Mouse (Mus musculus) ES-E14 (cell line): ENCODE data around the gene Proser1. TPM values are rescaled to one million over a fixed set of nuclear protein-coding genes. Genes with fewer than 3 reads are reported as not detected.

Experiments used
- DNase-seq: peaks from one replicate; pipeline ENCODE4 v3.0.0-alpha.2; 2013; ENCODE audit warnings: low read depth, low spot score
- H3K27ac ChIP-seq: 2 replicates; pipeline ENCODE4 v1.5.1; 2012; ENCODE audit warnings: low read depth, mild to moderate bottlenecking, low read length, moderate library complexity, mixed read lengths; ENCODE audit not compliant: poor library complexity, insufficient read depth, severe bottlenecking
- H3K36me3 ChIP-seq: 2 replicates; pipeline ENCODE4 v1.6.1; 2012; ENCODE audit warnings: mild to moderate bottlenecking, low read length, moderate library complexity, mixed read lengths; ENCODE audit not compliant: control insufficient read depth, poor library complexity, insufficient read depth, severe bottlenecking
- H3K4me1 ChIP-seq, 2 experiments: fragments of 150-350 bp in 1 of 2; sonication (generic) in 1 of 2; 2 replicates each; pipeline ENCODE4 v1.6.1; 2012; ENCODE audit warnings: low read length in 2 of 2, mild to moderate bottlenecking in 1 of 2, mixed read lengths in 1 of 2; ENCODE audit not compliant: control insufficient read depth in 2 of 2, insufficient read depth in 2 of 2, poor library complexity in 1 of 2
- H3K4me3 ChIP-seq, 2 experiments: fragments of 150-350 bp in 1 of 2; sonication (generic) in 1 of 2; 2 replicates each; pipeline ENCODE4 v1.5.1; 2012; ENCODE audit warnings: low read length in 2 of 2, low read depth in 1 of 2, mild to moderate bottlenecking in 1 of 2, mixed read lengths in 1 of 2; ENCODE audit not compliant: insufficient read depth in 1 of 2, poor library complexity in 1 of 2, severe bottlenecking in 1 of 2
- H3K9ac ChIP-seq: 2 replicates; pipeline ENCODE4 v1.6.1; 2012; ENCODE audit warnings: low read depth, mild to moderate bottlenecking, low read length, mixed read lengths; ENCODE audit not compliant: poor library complexity, insufficient read depth, severe bottlenecking
- H3K9me3 ChIP-seq: fragments of 150-350 bp; sonication (generic); 2 replicates; pipeline ENCODE4 v1.6.1; 2012; ENCODE audit warnings: low read depth, mild to moderate bottlenecking, low read length; ENCODE audit not compliant: control insufficient read depth, insufficient read depth
- CHD2 ChIP-seq: IDR thresholded peaks from 2 replicates; pipeline ENCODE4 v1.6.1; 2014; ENCODE audit warnings: mild to moderate bottlenecking, low read depth, low read length, inconsistent platforms
- HCFC1 ChIP-seq: IDR thresholded peaks from 2 replicates; pipeline ENCODE4 v1.6.1; 2012; ENCODE audit warnings: low read length, inconsistent platforms, borderline replicate concordance; ENCODE audit not compliant: insufficient read depth
- MAFK ChIP-seq: IDR thresholded peaks from 2 replicates; pipeline ENCODE4 v1.6.1; 2014; ENCODE audit warnings: mild to moderate bottlenecking, low read depth, low read length, inconsistent platforms; ENCODE audit not compliant: insufficient read depth
- ZC3H11A ChIP-seq: IDR thresholded peaks from 2 replicates; pipeline ENCODE4 v1.6.1; 2012; ENCODE audit warnings: low read depth, mild to moderate bottlenecking, inconsistent platforms, low read length, borderline replicate concordance
- ZNF384 ChIP-seq: IDR thresholded peaks from 2 replicates; pipeline ENCODE4 v1.6.1; 2012; ENCODE audit warnings: low read depth, low read length, inconsistent platforms
- in situ Hi-C, 2 experiments: fragments of 600-800 bp; cut with MboI; formaldehyde crosslinking; loops; one replicate each; pipeline ENCODE4 v1.15.1; 2025; ENCODE audit warnings: low sequenced_read_pairs in 2 of 2, inconsistent platforms in 1 of 2; ENCODE audit not compliant: unreplicated experiment in 2 of 2
- total RNA-seq: library from RNA; depleted of rRNA; stranded (reverse); fragments of 300-350 nt; gene quantifications from 2 replicates; pipeline ENCODE4 v1.2.3, GENCODE M21; 2012

Gene Proser1
- total RNA-seq, 1 experiment: 11.9 TPM

GRCm38 (mm10) chr3:53460106-53460505 lies 3.4 kb upstream of the Proser1 start:
- no peak for DNase-seq
- in situ Hi-C loops: loop anchor here (25.0 kb wide), 2 partner anchors 423 to 1198 kb away; partner anchors contain the start of genes Foxo1 (in 2 of the 2) and Lhfp (in 1 of the 2)
- Histone ChIP-seq H3K27ac (no peak overlapping the region), H3K4me1 (peaks cover under 1 to 24% of the 10 kb centered on the region in 2 experiments; a peak in 2 of 4 replicates), H3K9ac (no peak overlapping the region), H3K4me3 (no peak overlapping the region), H3K36me3 (peaks cover 17% of the 10 kb centered on the region), H3K9me3 (no peaks in the 10 kb centered on the region)
- TF ChIP-seq MAFK: no peak
- TF ChIP-seq CHD2: no peak
- no peak for TF ChIP-seq ZC3H11A

- H3K27ac ChIP-seq: peak overlapping the region; percentile 82
Measured at GRCm38 (mm10) chr3:53462701-53463045, 793 bp upstream of the Proser1 start.

GRCm38 (mm10) chr3:53463765-53464114 lies 274 bp downstream of the Proser1 start:
- Histone ChIP-seq H3K36me3 (peaks cover 3% of the 10 kb centered on the region; the same call in 1 of the 2 replicates), H3K4me1 (peaks cover 3 to 7% of the 10 kb centered on the region in 2 experiments; a peak in 2 of 4 replicates), H3K4me3 (peak overlapping the region; percentile 86 to 90), H3K9me3 (no peaks in the 10 kb centered on the region), H3K9ac (peak overlapping the region; percentile 91), H3K27ac (no peak overlapping the region; the same call in 1 of the 2 replicates)
- TF ChIP-seq ZC3H11A: no peak
- no peak for TF ChIP-seq CHD2
- no peak for TF ChIP-seq MAFK
- no peak for TF ChIP-seq HCFC1
- TF ChIP-seq ZNF384: no peak
- in situ Hi-C loops: loop anchor here (25.0 kb wide), 2 partner anchors 426 to 1201 kb away; partner anchors contain the start of genes Foxo1 (in 2 of the 2) and Lhfp (in 1 of the 2)
- DNase-seq: no peak

More at GRCm38 (mm10) chr3:53462701-53463045, 793 bp upstream of the Proser1 start:
- TF ChIP-seq ZNF384: no peak
- TF ChIP-seq CHD2: no peak
- TF ChIP-seq MAFK: no peak
- no peak for TF ChIP-seq HCFC1
- no peak for TF ChIP-seq ZC3H11A
- Histone ChIP-seq H3K4me1 (peaks cover 3 to 5% of the 10 kb centered on the region in 2 experiments; a peak in 2 of 4 replicates), H3K36me3 (peaks cover 2% of the 10 kb centered on the region; the same call in 1 of the 2 replicates), H3K9me3 (no peaks in the 10 kb centered on the region), H3K4me3 (peak overlapping the region; percentile 86 to 90), H3K9ac (peak overlapping the region; percentile 91)
- in situ Hi-C loops: loop anchor here (25.0 kb wide), 2 partner anchors 425 to 1200 kb away; partner anchors contain the start of genes Foxo1 (in 2 of the 2) and Lhfp (in 1 of the 2)
- peak; percentile 54 for DNase-seq

GRCm38 (mm10) chr3:53464146-53464698 lies 756 bp downstream of the Proser1 start:
- Histone ChIP-seq H3K9me3 (no peaks in the 10 kb centered on the region), H3K4me1 (peaks cover 3 to 10% of the 10 kb centered on the region in 2 experiments; a peak in 2 of 4 replicates), H3K9ac (peak overlapping the region; percentile 91; the same call in 1 of the 2 replicates), H3K4me3 (peak overlapping the region; percentile 86 to 90), H3K36me3 (peaks cover 5% of the 10 kb centered on the region; the same call in 1 of the 2 replicates), H3K27ac (no peak overlapping the region)
- in situ Hi-C loops: loop anchor here (25.0 kb wide), 2 partner anchors 427 to 1202 kb away; partner anchors contain the start of genes Foxo1 (in 2 of the 2) and Lhfp (in 1 of the 2)
- TF ChIP-seq HCFC1 (no peak), ZNF384 (no peak), ZC3H11A (no peak), CHD2 (no peak), MAFK (no peak)
- no peak for DNase-seq
